Mouse (Mus musculus) spleen, adult 18-20 months (tissue): ENCODE results near the gene Dst.

Source experiments
- DNase-seq, 2 experiments: peaks; one replicate each; pipeline ENCODE4 v3.0.0; 2022; ENCODE audit warnings: mixed read lengths in 2 of 2

The Dst gene

DNA sequence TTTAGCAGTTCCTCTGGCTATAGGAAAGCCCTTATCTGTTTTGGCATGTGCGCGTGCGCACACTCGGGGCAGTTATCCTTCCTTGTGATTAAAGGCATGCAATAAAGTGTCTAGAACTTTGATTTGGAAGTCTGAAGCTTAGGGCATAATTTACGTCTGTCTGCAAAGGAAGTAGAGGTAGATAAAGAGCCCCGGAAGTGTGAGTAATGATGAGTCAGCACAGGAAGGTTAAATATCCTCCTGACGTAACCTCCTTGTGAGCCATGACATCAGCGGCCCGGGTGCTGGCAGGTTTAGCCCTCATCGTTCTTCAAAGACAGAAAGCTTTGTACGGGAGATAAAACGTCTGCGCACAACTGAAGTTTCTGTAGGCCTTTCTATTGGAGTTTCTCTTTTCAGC lies 343.1 kb downstream of the Dst start:
- DNase-seq, result no peak

GRCm38 (mm10) chr1:34252267-34252666 lies 344.2 kb downstream of the Dst start:
- no peak for DNase-seq

DNA sequence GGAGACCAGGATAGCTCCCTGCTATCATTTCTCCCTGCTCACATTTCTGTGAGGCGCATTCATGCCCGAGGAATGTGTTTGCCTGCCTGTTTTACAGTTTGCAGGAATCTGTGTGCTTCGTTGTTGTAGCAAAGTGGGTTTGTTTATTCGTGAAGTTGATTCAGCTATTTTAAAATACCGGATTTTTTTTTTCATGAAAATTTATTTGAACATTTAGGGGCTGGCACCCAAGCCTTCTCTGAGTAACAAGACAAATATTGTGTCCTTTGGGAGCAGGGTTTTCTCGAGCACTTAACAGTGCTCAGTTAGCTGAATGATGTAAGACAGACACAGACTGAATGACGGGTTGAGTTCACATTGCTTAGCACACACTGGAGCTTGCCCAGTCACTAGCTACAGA lies 345.9 kb downstream of the Dst start:
- no peak for DNase-seq

DNA sequence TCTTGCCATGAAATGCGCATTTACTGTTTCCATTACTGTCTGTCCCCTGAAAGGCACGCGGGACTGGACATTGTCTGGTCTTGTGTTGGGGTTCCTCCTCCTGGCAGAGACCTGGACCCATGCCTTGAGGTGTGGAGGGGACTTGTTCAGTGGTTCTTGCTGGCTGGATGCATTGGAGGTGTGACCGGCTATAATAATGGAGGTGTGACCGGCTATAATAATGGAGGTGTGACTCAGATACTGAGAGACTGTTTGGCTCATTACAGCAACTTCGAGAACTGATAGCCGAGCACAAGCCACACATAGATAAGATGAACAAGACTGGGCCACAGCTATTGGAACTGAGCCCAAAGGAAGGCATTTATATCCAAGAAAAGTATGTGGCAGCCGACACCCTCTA lies 351.9 kb downstream of the Dst start:
- DNase-seq, result no peak

- no peak for DNase-seq
Observed at GRCm38 (mm10) chr1:34261011-34261410, 353.0 kb downstream of the Dst start.

DNA sequence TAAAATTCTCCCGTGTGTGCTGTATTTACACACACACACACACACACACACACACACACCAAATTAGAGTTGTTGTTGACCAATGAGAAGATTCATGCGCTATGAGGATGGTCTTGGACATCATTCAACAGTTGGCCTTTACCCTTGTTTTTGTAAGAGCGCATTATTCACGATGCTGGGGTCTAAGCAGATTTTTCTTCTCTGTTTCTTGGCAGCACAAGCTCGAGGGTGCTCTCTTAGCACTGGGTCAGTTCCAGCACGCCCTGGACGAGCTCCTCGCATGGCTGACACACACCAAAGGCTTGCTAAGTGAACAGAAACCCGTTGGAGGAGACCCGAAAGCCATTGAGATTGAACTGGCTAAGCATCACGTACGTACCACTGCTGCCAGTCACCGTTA lies 360.5 kb downstream of the Dst start:
- no peak for DNase-seq

- DNase-seq, result no peak
Observed at GRCm38 (mm10) chr1:34269578-34269977, 361.6 kb downstream of the Dst start.

- DNase-seq, result no peak
Observed at GRCm38 (mm10) chr1:34273922-34274321, 365.9 kb downstream of the Dst start.

DNA sequence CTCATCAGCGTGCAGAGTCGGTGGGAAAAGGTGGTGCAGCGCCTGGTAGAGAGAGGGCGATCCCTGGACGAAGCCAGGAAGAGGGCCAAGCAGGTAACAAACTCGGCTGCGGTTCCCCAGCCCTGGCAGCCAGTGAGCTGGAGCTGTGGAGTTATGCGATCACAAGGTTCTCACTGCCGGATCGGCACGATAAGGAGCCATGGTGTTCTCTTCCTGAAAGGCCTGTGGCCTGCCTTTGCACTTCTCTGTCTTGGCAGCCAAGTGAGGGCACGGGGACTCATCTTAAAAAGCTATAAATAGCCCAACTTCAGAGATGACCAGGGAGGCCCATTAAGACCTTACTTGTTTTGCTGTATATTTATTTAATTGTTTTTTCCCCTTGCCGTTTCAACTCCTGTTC lies 367.8 kb downstream of the Dst start:
- no peak for DNase-seq

DNA sequence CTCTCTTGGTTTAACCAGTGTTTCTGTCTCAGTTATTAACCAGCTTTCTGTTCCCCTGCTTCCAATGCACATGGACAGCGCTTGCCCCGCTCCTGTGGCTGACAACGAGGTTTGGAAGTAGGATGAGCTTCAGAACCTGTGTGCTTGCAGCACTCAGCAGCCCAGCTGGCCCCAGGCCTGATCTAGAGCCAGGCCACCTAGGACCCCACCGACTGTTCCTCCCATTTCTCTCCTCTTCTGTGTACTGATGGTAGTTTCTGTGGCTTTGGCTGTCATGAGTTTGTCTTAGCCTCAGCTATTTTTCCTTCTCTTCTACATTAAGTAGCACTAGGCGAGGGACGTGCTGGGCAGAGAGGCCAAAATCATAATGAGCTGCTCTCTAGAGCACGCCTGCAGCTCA lies 368.7 kb downstream of the Dst start:
- no peak for DNase-seq

DNA sequence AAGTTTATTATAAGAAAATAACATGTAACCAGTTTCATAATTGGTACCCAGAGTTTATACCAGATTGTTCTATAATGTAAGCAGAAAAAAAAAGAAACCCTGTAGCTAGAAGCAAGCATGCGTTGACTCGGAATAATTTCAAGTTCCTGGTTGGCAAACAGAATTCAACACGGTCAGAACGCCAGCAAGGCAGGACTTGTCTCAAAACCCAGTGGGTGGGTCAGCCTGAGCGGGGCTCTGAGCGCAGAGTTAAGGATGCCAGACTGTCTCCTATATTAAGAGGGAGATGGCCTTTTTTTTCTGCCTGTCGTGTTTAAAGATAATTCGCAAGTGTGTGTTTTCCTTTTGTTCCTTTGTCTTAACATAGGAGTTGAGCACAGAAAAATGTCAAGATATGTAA lies 369.2 kb downstream of the Dst start:
- DNase-seq, result no peak

GRCm38 (mm10) chr1:34283502-34283901 lies 375.5 kb downstream of the Dst start:
- no peak for DNase-seq

DNA sequence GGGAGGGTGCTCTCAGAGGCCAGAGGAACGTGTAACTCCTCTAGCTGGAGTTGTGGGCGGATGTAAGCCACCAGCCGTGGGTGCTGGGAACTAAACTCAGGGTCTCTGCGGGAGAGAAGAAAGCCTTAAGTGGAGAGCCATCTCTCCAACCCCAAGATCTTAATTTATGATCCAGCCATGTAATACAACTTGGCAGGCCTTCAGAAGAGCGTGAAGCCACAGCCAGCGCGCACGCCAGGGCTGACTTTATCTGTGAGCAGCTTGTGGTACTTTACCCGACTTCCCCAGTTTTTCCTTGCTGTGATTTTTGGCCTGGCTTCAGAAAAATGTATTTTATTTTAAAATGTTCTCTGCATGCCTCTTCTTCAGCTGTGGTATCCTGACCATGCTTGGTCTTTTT lies 377.0 kb downstream of the Dst start:
- no peak for DNase-seq

GRCm38 (mm10) chr1:34287731-34288130 lies 379.7 kb downstream of the Dst start:
- DNase-seq, result no peak

- DNase-seq, result no peak
Observed at GRCm38 (mm10) chr1:34288181-34288580, 380.2 kb downstream of the Dst start.

DNA sequence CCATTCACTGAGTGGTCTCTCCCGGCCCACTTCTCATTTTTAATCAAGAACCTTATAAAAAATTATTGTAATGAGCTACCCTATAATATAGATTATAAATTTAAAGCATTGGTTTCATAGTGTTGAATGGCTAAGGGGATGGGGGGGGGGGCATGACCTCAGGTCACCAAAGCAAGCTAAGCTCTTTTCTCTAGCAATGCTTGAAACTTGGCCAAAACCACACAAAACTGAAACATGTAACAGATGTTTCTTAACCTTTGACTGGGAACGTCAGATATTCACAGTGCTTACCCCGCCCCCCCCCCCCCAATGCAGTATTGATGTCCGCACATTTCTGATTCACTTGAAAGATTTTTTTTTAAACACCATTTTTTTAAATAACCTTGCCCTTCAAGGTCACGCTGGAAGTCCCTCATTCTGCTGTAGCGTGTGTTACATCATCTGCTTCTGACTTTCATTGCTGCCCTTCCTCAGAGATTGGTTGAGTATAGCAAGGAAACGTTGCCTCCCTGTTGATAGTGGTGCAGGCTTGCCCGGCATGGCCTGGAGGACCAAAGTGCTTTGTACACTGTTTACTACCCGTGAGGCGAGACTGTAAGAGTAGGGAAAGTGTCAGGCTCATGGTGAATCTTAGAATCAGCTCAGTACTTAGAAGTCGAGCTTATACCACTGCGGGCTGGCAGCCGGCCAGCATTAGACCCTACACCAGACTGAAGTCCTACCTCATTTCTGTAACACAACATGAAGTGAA lies 380.9 kb downstream of the Dst start:
- no peak for DNase-seq

DNA sequence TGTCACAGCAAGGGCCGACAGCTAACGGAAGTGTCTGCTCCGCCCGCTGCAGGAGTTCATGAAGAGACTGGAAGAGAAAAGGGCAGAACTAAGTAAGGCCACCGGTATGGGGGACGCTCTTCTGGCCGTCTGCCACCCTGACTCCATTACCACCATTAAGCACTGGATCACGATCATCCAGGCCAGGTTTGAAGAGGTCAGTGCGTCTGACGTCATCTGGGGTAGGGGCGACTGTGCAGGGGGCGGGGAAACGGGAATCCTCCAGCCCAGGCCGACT lies 381.4 kb downstream of the Dst start:
- DNase-seq, result no peak

- DNase-seq, result no peak
Observed at GRCm38 (mm10) chr1:34290321-34290720, 382.3 kb downstream of the Dst start.

DNA sequence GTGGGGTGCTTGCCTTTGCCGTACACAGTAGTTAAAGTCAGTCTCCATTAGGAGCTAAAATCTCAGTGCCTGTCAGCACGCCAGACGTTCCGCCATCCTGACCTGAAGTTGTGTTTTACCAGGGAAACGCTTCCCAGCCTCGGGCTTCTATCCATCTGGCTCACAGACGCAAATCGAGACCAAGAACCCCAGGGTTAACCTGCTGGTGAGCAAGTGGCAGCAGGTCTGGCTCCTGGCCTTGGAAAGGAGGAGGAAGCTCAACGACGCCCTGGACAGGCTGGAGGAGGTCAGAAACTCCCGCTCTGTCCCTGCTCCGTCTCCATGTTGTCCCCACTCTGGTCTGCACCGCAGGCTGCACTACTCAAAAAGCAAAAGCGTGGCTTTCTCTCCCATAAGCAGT lies 385.2 kb downstream of the Dst start:
- no peak for DNase-seq

- no peak for DNase-seq
Observed at GRCm38 (mm10) chr1:34297636-34298035, 389.6 kb downstream of the Dst start.

- no peak for DNase-seq
Observed at GRCm38 (mm10) chr1:34298631-34299184, 390.7 kb downstream of the Dst start.

DNA sequence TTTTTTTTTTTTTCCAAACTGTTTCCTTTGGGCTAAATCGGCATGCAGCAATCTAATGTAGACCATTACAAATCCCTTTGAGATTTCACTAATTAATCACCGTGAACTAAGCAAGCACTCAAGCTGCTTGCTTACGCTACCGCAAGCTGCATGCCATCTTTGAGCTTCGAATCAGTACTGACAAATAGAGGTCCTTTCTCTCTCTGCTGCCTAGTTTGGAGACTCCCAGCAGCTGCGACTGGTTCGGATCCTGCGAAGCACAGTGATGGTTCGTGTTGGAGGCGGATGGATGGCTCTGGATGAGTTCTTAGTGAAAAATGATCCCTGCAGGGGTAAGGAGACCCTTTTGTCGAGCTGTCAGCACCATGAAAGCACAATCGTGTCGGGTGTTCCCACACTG lies 391.5 kb downstream of the Dst start:
- DNase-seq, result no peak

GRCm38 (mm10) chr1:34300309-34300980 lies 392.4 kb downstream of the Dst start:
- DNase-seq, result no peak

- DNase-seq, result no peak
Observed at GRCm38 (mm10) chr1:34304227-34304626, 396.2 kb downstream of the Dst start.

GRCm38 (mm10) chr1:34306741-34307140 lies 398.7 kb downstream of the Dst start:
- DNase-seq, result no peak
